Mouse (Mus musculus) ES-Bruce4 (cell line): ENCODE measurements around the gene Mettl7b. TPM values are rescaled to one million over a fixed set of nuclear protein-coding genes. Genes with fewer than 3 reads are reported as not detected.
A peak's percentile ranks its signal among the peaks of the same experiment; 100 is the strongest.

Experiments used
- H3K27ac ChIP-seq: 2 replicates; pipeline ENCODE4 v1.5.1; 2012; ENCODE audit warnings: low read length, inconsistent platforms; ENCODE audit not compliant: insufficient read depth
- H3K27me3 ChIP-seq: 2 replicates; pipeline ENCODE4 v1.6.1; 2012; ENCODE audit warnings: mild to moderate bottlenecking, low read length, inconsistent platforms; ENCODE audit not compliant: control insufficient read depth, poor library complexity, insufficient read depth, severe bottlenecking
- H3K36me3 ChIP-seq: 2 replicates; pipeline ENCODE4 v1.6.1; 2012; ENCODE audit warnings: inconsistent platforms, mild to moderate bottlenecking, low read length, moderate library complexity; ENCODE audit not compliant: control insufficient read depth, poor library complexity, insufficient read depth, severe bottlenecking
- H3K4me1 ChIP-seq: one replicate; pipeline ENCODE4 v1.8.1; 2011; ENCODE audit warnings: low read length; ENCODE audit not compliant: control insufficient read depth, insufficient read depth
- H3K4me3 ChIP-seq: 2 replicates; pipeline ENCODE4 v1.5.1; 2011; ENCODE audit warnings: low read depth, mild to moderate bottlenecking, low read length
- H3K9ac ChIP-seq: 2 replicates; pipeline ENCODE4 v1.6.1; 2012; ENCODE audit warnings: low read depth, mild to moderate bottlenecking, inconsistent platforms; ENCODE audit not compliant: poor library complexity, severe bottlenecking
- H3K9me3 ChIP-seq: replicated peaks from 2 replicates; pipeline ENCODE4 v1.6.1; 2012; ENCODE audit warnings: mild to moderate bottlenecking, low read length, inconsistent platforms; ENCODE audit not compliant: control insufficient read depth, poor library complexity, insufficient read depth, severe bottlenecking
- CTCF ChIP-seq: IDR thresholded peaks from one replicate; pipeline ENCODE4 v1.8.1; 2011; ENCODE audit warnings: low read depth, low read length
- EP300 ChIP-seq: IDR thresholded peaks from 2 replicates; pipeline ENCODE4 v1.6.1; 2011; ENCODE audit warnings: low read depth, low read length; ENCODE audit not compliant: insufficient read depth
- POLR2A ChIP-seq: IDR thresholded peaks from one replicate; pipeline ENCODE4 v1.8.1; 2011; ENCODE audit warnings: low read length; ENCODE audit not compliant: insufficient read depth
- polyA plus RNA-seq: library from polyadenylated mRNA; stranded (reverse); fragments of >200 nt; gene quantifications from 2 replicates; pipeline ENCODE4 v1.2.4, GENCODE M21; 2011; ENCODE audit warnings: low read depth; ENCODE audit not compliant: missing spikeins, insufficient read depth, insufficient read length

Mettl7b gene
- polyA plus RNA-seq, 1 experiment = not detected

DNA sequence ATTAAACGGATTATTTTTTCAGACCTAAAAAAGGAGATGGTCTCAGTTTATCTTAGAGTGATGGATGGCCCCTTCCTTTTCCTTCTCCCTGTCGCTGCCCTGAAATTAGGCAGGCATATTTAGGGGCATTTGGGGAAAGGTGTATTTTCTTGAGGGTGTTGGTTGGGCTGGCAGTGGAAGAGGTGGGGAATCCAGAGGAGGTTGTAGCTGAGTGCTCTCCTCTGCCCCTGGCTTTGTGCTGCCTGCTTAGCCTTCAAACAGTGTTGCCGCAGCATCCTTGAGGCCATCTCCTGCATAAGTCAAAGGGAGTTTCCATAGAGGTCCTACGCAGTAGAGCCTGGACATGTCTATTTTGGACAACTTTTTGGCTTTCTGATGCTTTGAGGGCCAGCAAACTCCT, 48.0 kb downstream of the Mettl7b start:
- Histone ChIP-seq H3K27me3 (no peaks in the 10 kb centered on the region), H3K9ac (no peak overlapping the region), H3K4me1 (peaks cover 1% of the 10 kb centered on the region), H3K27ac (no peak overlapping the region), H3K9me3 (no peaks in the 10 kb centered on the region), H3K4me3 (no peak overlapping the region), H3K36me3 (peaks cover 10% of the 10 kb centered on the region)
- TF ChIP-seq POLR2A = no peak
- TF ChIP-seq EP300 = no peak
- no peak for TF ChIP-seq CTCF

DNA sequence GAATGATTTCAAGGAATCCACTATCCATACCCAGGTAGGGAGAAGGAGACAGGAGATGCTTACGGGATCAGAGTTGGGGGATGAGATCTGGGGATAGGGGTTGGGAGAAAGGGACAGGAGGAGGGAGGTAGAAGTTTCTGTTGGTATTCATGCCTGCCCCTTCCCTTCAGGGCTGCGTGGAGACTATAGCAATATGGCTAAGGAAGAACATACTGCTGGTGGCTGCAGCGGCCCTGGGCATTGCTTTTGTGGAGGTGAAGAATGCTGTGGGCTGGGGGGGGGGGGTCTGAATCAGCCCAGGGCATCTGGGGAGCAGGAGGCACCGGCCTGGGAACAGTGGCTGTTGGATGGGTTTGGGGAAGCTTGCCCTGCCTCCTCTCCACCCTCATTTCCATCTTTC, 48.5 kb downstream of the Mettl7b start:
- Histone ChIP-seq H3K27ac (no peak overlapping the region), H3K4me3 (no peak overlapping the region), H3K36me3 (peaks cover 10% of the 10 kb centered on the region)

DNA sequence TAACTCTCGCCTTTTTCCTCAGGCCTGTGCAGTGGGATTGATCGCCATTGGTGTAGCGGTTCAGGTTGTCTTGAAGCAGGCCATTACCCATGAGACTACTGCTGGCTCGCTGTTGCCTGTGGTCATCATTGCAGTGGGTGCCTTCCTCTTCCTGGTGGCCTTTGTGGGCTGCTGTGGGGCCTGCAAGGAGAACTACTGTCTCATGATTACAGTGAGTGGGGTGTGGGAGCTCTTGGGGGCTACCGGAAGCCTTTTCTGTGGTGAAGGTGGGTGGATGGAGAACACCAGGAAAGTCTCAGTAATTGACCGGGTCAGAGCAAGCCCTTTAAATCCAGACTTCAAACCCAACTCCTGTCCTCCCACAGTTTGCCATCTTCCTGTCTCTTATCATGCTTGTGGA, 49.4 kb downstream of the Mettl7b start:
- Histone ChIP-seq H3K27me3 (no peaks in the 10 kb centered on the region), H3K4me1 (peaks cover 1% of the 10 kb centered on the region), H3K4me3 (peak overlapping the region; percentile 90), H3K36me3 (peaks cover 4% of the 10 kb centered on the region), H3K27ac (no peak overlapping the region), H3K9ac (peak overlapping the region; percentile 95; the same call in 1 of the 2 replicates), H3K9me3 (no peaks in the 10 kb centered on the region)
- TF ChIP-seq CTCF = no peak
- no peak for TF ChIP-seq EP300
- TF ChIP-seq POLR2A = no peak

More for the DNA sequence above, 48.5 kb downstream of the Mettl7b start:
- H3K4me1 ChIP-seq = peaks cover 1% of the 10 kb centered on the region
- no peak overlapping the region for H3K9ac ChIP-seq
- no peaks in the 10 kb centered on the region for H3K9me3 ChIP-seq
- H3K27me3 ChIP-seq = no peaks in the 10 kb centered on the region
- TF ChIP-seq EP300 (no peak), CTCF (no peak), POLR2A (no peak)

DNA sequence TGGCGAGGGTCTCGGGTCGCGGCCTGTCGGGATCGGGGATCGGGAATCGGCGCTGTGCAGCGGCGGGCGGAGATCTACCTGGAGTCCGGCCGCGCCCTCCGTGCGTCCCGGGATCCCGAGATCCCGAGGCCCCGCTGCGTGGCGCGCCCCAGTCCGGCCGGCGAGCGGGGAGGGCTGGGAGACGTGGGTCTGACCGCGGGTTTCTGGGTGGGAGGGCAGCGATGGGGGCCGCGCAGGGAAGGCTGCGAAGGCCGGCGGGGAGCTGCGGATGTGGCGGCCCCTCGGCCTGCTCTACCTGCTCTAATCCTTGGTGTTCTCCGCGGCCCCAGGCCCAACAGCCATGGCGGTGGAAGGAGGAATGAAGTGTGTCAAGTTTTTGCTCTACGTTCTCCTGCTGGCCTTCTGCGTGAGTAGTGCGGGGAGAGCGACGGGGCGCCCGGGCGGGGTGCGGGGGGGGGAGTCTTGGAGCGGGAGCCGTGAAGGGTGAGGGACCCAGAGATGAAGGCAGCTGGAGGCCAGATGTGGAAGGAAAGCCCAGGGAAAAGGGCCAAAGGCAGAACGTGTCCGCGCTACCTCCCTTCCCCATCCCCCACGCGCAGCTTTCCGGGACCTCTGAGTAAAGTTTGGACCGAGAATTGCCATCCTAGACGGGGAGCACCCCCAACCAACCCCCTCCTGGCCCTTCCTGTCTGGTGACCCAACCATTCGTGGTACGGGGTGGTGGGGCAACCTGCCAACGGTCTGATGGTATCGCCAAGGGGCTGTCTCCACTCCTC, 50.5 kb downstream of the Mettl7b start:
- Histone ChIP-seq H3K36me3 (no peaks in the 10 kb centered on the region; the same call in none of the 2 replicates), H3K4me3 (peak overlapping the region; percentile 90), H3K9ac (peak overlapping the region; percentile 95), H3K4me1 (peaks cover 1% of the 10 kb centered on the region), H3K27ac (no peak overlapping the region), H3K9me3 (no peaks in the 10 kb centered on the region), H3K27me3 (no peaks in the 10 kb centered on the region)
- no peak for TF ChIP-seq POLR2A
- no peak for TF ChIP-seq CTCF
- TF ChIP-seq EP300 = no peak

DNA sequence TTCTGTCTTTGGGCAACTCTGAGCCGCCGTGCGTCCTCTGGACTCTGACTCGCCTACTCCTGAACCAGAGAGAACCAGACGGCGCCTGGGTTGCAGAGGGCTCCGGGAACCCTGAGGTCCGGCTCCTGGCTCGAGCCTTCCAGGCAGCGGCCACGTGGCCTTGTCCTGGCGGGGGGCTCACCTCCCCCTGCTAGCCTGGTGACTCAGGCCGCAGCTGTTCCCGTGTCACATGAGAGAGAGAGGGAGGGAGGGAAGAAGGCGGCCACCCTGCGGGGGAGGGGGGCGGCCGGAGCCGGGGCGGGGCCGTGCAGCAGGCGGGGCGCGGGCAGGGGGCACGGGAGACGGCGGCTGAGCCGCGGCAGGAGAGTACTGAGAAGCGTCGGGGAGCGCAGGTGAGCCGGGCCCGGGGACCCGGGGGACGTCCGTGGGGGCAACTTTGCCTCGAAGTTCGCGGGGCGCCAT, 51.2 kb downstream of the Mettl7b start:
- Histone ChIP-seq H3K27me3 (no peaks in the 10 kb centered on the region), H3K9me3 (no peaks in the 10 kb centered on the region), H3K36me3 (no peaks in the 10 kb centered on the region; the same call in none of the 2 replicates), H3K9ac (peak overlapping the region; percentile 95), H3K4me3 (peak overlapping the region; percentile 90), H3K4me1 (peaks cover 1% of the 10 kb centered on the region), H3K27ac (peak overlapping the region; percentile 4; the same call in 1 of the 2 replicates)
- TF ChIP-seq CTCF = no peak
- peak; percentile 92 for TF ChIP-seq EP300

DNA sequence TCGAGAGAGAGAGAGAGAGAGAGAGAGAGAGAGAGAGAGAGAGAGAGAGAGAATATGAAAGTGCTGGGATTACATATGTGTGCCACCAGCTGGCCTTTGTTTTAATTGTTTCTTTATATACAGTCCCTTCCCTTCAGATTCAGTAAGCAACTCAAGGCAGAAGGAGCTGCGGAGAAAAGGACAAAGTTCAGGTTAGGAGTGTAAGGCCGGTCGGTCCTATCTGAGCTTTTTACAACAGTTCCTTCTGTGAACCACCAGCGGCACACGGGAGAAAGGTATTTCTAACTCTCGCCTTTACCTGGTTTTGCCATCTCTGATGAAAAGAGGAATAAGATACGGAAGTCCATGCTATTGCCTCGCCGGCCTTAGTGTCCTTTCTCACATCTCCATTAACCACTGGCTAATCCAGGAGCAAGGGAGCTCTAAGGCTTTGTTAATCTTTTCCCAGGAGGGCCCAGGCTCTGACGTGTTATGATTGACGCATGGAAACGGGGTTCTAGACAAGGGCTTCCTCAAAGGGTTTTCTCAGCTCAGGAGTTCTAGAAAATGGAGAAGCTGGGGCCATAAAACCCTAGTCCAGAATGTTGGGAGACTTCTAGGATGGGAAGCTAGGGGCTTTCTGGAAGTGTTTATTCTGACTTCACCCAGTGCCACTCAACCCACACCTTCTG, 51.9 kb downstream of the Mettl7b start:
- Histone ChIP-seq H3K9ac (peak overlapping the region; percentile 95), H3K4me3 (peak overlapping the region; percentile 45), H3K27me3 (no peaks in the 10 kb centered on the region), H3K36me3 (no peaks in the 10 kb centered on the region; the same call in none of the 2 replicates), H3K4me1 (peaks cover 1% of the 10 kb centered on the region), H3K27ac (peak overlapping the region; percentile 4; the same call in 1 of the 2 replicates), H3K9me3 (no peaks in the 10 kb centered on the region)
- no peak for TF ChIP-seq POLR2A
- TF ChIP-seq CTCF = no peak
- no peak for TF ChIP-seq EP300

Other genes with a start within 250 kb of the Mettl7b start
- 44.7 and 46.7 TPM in 2 replicates for gene Dgka, start 216.1 kb downstream of the Mettl7b start, polyA plus RNA-seq
- gene Pym1, start 213.1 kb downstream of the Mettl7b start, polyA plus RNA-seq = 53.8 and 56.0 TPM in 2 replicates
- 0.46 and 1.5 TPM in 2 replicates for gene Mmp19, start 170.1 kb downstream of the Mettl7b start, polyA plus RNA-seq
- gene Dnajc14, start 156.9 kb downstream of the Mettl7b start, polyA plus RNA-seq = 41.3 and 45.5 TPM in 2 replicates
- 12.3 and 12.6 TPM in 2 replicates for gene Tmem198b, start 156.6 kb downstream of the Mettl7b start, polyA plus RNA-seq
- 269 and 288 TPM in 2 replicates for gene Sarnp, start 143.7 kb downstream of the Mettl7b start, polyA plus RNA-seq
- gene Ormdl2, start 139.3 kb downstream of the Mettl7b start, polyA plus RNA-seq = 63.2 and 69.2 TPM in 2 replicates
- 2.8 and 3.0 TPM in 2 replicates for gene Gdf11, start 69.3 kb downstream of the Mettl7b start, polyA plus RNA-seq
- gene Cd63, start 60.0 kb downstream of the Mettl7b start, polyA plus RNA-seq = 116 and 130 TPM in 2 replicates
- gene Rdh5, start 38.1 kb downstream of the Mettl7b start, polyA plus RNA-seq = 3.5 and 3.9 TPM in 2 replicates
- 36.7 and 44.5 TPM in 2 replicates for gene Bloc1s1, start 37.0 kb downstream of the Mettl7b start, polyA plus RNA-seq
- gene Itga7, start 27.2 kb downstream of the Mettl7b start, polyA plus RNA-seq = 1.6 and 3.2 TPM in 2 replicates
- gene Olfr9, start 28.4 kb upstream of the Mettl7b start, polyA plus RNA-seq = not detected in 2 replicates
- not detected in 2 replicates for gene Olfr763, start 49.8 kb upstream of the Mettl7b start, polyA plus RNA-seq
- not detected in 2 replicates for gene Olfr764-ps1, start 78.9 kb upstream of the Mettl7b start, polyA plus RNA-seq
- gene Olfr765, start 89.0 kb upstream of the Mettl7b start, polyA plus RNA-seq = not detected in 2 replicates
- not detected in 2 replicates for gene Olfr766-ps1, start 108.0 kb upstream of the Mettl7b start, polyA plus RNA-seq
- not detected in 2 replicates for gene Olfr767, start 121.9 kb upstream of the Mettl7b start, polyA plus RNA-seq
- gene Olfr768, start 138.4 kb upstream of the Mettl7b start, polyA plus RNA-seq = not detected in 2 replicates
- not detected in 2 replicates for gene Olfr769, start 156.9 kb upstream of the Mettl7b start, polyA plus RNA-seq
- gene Olfr770, start 178.0 kb upstream of the Mettl7b start, polyA plus RNA-seq = not detected in 2 replicates
- gene Olfr771, start 203.8 kb upstream of the Mettl7b start, polyA plus RNA-seq = not detected in 2 replicates
- gene Olfr772, start 216.9 kb upstream of the Mettl7b start, polyA plus RNA-seq = not detected in 2 replicates
- gene Olfr773, start 226.4 kb upstream of the Mettl7b start, polyA plus RNA-seq = not detected in 2 replicates